Mouse (Mus musculus) G1E-ER4 (cell line): ENCODE data around the gene Ezr. TPM values are rescaled to one million over a fixed set of nuclear protein-coding genes. Genes with fewer than 3 reads are reported as not detected.

Experiments used
- GATA1 ChIP-seq: IDR thresholded peaks from one replicate; pipeline ENCODE4 v1.8.0; 2012; ENCODE audit warnings: low read length, inconsistent platforms
- polyA plus RNA-seq: library from polyadenylated mRNA; stranded (reverse); fragments of >175 nt; gene quantifications from 2 replicates; pipeline ENCODE4 v1.2.3, GENCODE M21; 2012

Ezr gene
- polyA plus RNA-seq, 1 experiment = 336 TPM

DNA sequence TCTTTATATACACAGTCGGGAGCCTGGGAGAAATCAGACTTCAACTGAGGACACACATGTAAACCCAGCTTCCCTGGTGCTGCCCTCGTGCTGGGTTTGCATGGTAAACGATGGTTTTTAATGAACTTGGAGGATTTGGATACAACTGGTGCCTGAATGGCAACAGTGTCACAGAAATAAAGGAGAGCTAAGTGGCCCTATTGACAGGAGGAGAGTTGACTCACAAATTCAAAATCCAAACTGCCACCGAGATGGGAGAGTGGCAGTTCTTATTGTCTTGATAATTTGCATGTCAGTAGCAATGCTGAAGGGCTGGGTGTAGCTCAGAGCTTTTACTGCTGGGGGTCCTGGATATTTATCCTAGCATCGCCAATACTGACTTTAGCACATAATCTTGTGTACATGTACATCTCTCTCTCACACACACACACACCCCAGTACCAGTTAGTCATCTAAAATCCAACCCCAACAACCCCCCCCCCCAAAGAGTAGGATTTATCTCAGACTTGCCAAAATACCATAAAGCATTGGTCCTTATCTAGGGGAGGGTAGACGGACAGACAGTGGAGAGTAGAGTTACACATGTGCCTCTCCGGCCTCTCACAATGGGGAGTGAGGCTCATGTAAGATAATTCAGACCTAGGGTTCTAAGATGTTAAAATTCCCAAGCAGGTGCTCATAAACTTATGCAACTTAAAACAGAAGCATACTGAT lies 18.9 kb downstream of the Ezr start:
- TF ChIP-seq GATA1 = peak; percentile 23

DNA sequence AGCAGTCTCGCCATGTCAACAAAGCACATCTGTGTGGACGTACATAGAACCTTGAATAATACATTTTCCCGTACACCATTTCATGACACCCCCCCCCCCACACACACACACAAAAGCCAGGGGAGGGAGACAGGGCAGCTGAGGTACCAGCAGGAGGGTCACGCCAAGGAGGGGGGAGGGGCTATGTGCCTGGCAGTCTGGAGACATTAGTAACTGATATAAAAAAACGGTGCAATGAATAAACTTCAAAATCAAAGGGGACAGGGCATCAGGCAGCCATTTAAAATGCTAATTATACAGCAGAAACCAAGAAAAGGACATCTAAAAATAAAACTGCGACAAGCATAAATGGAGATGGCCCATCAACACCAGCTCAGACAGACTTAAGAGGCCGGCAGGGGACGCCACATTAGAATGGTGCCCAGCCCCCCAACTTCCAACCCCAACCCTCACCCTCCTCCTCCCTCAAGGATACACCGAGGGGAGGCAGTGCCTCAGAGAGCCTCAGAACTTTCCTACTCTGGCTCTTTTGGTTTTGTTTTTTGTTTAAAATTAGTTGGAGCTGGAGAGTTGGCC lies 22.8 kb downstream of the Ezr start:
- TF ChIP-seq GATA1 = no peak

DNA sequence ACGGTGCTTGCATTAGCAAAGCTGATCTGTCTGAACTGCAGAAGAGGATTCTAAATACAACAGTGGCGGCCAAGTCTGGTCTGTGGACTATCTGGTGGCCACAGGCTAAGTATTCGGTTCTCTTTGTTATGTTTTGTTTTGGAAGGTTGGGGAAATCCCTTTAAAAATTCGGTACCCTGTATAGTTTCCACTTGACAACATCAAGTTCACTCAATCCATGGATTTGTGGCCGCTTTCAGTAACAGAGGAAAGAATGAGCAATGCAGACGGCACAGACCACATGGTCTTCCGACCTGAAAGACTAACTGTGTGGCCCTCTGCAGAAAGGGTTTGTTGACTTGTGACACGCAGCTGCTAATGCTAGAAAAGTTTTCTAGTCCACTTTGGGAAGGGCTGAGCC lies 23.7 kb downstream of the Ezr start:
- no peak for TF ChIP-seq GATA1

DNA sequence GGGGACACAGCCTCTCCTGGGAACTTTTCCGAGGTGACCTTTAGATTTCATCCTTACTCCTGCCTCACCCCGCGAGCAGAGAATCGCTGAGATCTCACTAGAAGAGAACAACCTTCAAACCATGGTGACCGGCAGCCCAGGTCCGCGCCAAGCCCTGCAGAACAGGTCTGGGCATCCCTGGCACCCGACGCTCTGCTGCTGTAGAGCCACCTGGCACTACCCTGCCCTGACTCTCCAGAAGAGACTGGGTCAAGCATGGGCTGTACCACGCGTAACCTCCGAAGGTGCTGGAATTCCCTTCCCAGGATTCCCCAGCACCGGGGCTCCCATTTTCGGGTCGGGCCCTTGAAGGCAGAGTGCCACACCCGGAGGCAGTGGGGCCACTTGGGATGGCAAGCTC lies 24.7 kb downstream of the Ezr start:
- TF ChIP-seq GATA1 = no peak

GRCm38 (mm10) chr17:6755873-6756272 lies 26.7 kb downstream of the Ezr start:
- no peak for TF ChIP-seq GATA1

DNA sequence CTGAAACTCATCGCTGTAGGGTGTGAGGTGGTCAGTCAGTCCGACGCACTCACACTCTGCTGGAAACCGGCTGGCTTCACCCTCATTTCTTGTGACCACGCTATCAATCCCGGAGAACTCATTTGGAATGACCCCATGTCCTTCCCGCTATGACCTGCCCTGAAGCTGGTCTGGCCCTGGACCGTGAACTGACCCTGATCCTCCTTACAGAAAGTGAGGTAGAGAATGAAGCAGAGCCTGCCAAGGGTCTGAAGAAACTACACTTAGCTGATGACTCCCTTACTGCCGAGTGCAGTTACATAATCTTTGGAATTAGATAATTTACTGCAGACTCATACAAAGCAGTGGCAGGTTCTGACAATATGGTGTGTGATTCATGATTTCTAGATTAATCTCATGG lies 27.4 kb downstream of the Ezr start:
- no peak for TF ChIP-seq GATA1

GRCm38 (mm10) chr17:6752375-6752774 lies 30.2 kb downstream of the Ezr start:
- TF ChIP-seq GATA1 = no peak

DNA sequence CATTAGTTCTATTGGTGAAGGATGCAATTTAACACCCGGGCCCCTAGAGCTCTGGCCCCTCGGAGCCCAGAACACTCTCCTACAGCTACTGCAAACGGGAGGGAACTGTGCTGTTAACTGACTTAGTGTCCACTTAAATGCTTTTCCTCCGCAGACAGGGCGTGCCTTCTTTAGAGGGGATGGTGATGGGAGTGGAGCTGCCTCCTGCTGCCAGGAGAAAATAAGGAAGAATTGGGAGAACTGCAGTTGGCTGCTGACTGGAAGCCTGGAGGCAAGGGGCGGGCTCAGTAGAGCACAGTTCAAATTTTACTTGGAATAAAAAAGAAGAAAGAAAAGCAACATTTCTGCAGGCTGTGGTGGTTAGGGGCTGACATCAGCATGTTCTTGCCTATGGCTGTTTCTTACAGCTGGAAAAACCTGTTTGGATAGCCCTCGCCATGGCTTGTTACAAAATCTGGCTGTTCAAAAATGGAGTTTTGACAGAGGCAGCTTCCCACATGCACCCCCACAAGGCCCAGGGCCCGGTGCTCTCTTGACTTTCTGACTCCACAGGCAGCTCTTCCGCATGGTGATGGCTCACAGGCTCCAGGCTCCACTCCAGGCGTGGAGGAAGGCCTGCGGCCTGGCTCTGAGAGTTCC lies 31.2 kb downstream of the Ezr start:
- TF ChIP-seq GATA1 = no peak

DNA sequence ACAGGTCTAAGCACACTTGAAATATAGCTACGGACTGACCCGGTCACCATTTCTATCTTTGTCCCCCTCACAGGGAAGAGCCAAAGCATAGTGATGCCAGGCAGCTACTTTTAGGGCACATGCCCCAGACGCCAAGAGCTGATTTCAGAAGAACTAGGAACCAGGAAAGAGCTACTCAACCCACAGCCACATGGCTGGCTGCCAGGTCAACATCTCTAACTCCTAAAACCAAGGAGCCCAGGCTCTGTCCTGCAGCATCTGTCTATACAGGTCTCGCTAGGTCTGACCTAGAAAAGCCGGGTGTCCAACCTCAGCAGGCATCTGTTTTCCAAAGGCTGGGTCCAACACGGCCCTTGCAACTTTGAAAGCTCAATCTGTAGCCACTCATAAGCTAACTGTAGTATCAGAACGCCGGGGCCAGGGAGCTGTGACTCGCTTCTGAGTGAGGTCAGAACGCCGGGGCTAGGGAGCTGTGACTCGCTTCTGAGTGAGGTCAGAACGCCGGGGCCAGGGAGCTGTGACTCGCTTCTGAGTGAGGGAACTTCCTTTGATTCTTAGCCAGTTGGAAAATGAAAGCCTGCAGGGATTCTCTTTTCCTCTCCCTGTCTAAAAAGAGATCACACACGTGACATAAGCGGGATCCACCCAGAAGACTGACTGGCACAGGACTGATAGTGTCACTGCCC lies 33.7 kb downstream of the Ezr start:
- TF ChIP-seq GATA1 = no peak

- TF ChIP-seq GATA1 = no peak
Observed at GRCm38 (mm10) chr17:6747478-6747877, 35.1 kb downstream of the Ezr start.

DNA sequence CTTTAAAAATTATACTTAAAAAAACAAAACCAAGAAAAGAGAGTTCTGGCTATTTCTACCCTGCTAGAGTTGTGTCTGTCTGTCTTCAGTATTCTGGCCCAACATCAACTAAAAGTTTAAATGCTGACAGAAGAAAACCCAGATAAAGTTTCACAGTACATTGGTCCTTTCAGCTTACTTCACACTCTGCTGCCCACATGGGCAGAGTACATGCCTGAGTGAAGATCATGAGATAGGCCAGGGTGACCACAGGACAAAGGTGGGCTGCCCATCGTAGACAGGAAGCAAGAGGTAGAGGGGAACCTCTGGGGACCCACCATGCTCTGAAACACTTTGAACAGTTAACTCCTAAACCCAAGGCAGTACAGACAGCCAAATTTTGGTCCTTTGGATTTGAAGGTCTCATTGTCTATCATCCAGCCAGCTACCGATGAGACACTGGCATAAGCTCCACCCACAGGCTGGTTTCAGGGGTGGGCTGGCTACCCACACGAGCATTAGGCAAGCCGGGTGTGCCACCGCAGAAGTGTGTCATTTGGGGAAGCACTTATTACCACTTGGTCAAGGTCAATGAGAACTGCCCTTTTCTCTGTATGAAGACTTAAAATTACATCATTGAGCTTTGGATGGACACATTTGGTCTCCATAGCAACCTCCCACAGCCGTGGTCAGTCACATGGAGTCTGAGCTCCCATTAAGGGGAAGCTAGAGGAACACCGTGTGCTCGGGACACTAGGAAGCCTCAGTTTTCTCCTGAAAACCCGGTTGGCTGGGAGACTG lies 35.9 kb downstream of the Ezr start:
- TF ChIP-seq GATA1 = no peak

GRCm38 (mm10) chr17:6745975-6746374 lies 36.6 kb downstream of the Ezr start:
- no peak for TF ChIP-seq GATA1

GRCm38 (mm10) chr17:6745503-6745902 lies 37.1 kb downstream of the Ezr start:
- no peak for TF ChIP-seq GATA1

- no peak for TF ChIP-seq GATA1
Observed at GRCm38 (mm10) chr17:6744871-6745270, 37.7 kb downstream of the Ezr start.

DNA sequence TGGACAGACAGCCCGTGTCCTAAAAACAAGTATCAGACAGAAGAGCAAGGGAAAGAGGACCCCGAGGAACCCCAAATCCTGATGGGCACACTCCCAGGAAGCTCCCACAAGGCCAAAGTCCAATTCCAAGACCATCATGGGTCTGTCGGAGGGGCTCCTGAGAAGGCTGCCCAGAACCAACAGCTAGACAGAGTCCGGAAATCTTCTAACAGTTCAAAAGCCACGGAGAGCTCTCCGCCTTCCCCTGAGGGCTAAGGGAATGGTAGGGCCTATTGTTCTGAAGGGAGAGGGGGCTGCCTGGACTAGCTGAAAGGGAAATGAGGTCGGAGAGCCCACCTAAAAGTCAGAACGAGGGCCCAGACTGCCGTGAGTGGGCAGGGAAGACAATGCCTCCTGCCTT lies 38.2 kb downstream of the Ezr start:
- no peak for TF ChIP-seq GATA1
